Mouse (Mus musculus) spleen, adult 2 months (tissue): ENCODE results near the gene Gatad2a. TPM values are rescaled to one million over a fixed set of nuclear protein-coding genes. Genes with fewer than 3 reads are reported as not detected.

Experiments
- DNase-seq, 2 experiments: peaks; one replicate each; pipeline versions ENCODE4 v3.0.0 to v3.0.0-alpha.2; 2012 to 2021; ENCODE audit warnings: low spot score in 2 of 2, low read depth in 1 of 2
- H3K27ac ChIP-seq: fragments of 200-500 bp; 2 replicates; pipeline ENCODE4 v1.5.1; 2012; ENCODE audit warnings: low read length, inconsistent platforms; ENCODE audit not compliant: insufficient read depth
- H3K27me3 ChIP-seq: fragments of 200-500 bp; 2 replicates; pipeline ENCODE4 v1.6.1; 2012; ENCODE audit warnings: mild to moderate bottlenecking, moderate library complexity, low read length, inconsistent platforms; ENCODE audit not compliant: control insufficient read depth, insufficient read depth
- H3K36me3 ChIP-seq: fragments of 200-500 bp; 2 replicates; pipeline ENCODE4 v1.6.1; 2012; ENCODE audit warnings: mild to moderate bottlenecking, low read length, inconsistent platforms; ENCODE audit not compliant: control insufficient read depth, insufficient read depth
- H3K4me1 ChIP-seq: fragments of 200-500 bp; 2 replicates; pipeline ENCODE4 v1.6.1; 2011; ENCODE audit warnings: inconsistent platforms; ENCODE audit not compliant: control insufficient read depth, insufficient read depth, insufficient read length
- H3K4me3 ChIP-seq: fragments of 200-500 bp; 2 replicates; pipeline ENCODE4 v1.5.1; 2011; ENCODE audit warnings: mild to moderate bottlenecking, inconsistent platforms; ENCODE audit not compliant: insufficient read depth, insufficient read length; ENCODE audit errors: extremely low read depth
- CTCF ChIP-seq: fragments of 200-500 bp; IDR thresholded peaks from 2 replicates; pipeline ENCODE4 v1.5.1; 2011; ENCODE audit warnings: mild to moderate bottlenecking, inconsistent platforms; ENCODE audit not compliant: insufficient read depth, insufficient read length, insufficient replicate concordance; ENCODE audit errors: extremely low read depth
- POLR2A ChIP-seq: fragments of 200-500 bp; IDR thresholded peaks from 2 replicates; pipeline ENCODE4 v1.6.1; 2011; ENCODE audit warnings: low read depth, low read length, inconsistent platforms
- WGBS: fragments of 180-500 bp; shearing (Covaris S2); methylation state at CpG from one replicate; pipeline ENCODE4 v1.1.7; 2018; 5-methylcytosine and 5-hydroxymethylcytosine counted together
- polyA plus RNA-seq: library from polyadenylated mRNA; depleted of rRNA; stranded (reverse); fragments of >200 nt; gene quantifications from 2 replicates; pipeline ENCODE4 v1.2.3, GENCODE M21; 2012

Gatad2a gene
- polyA plus RNA-seq, 1 experiment: 45.8 TPM

GRCm38 (mm10) chr8:69923986-69924385 lies 72.2 kb downstream of the Gatad2a start:
- Histone ChIP-seq H3K36me3 (no peaks in the 10 kb centered on the region), H3K27me3 (no peaks in the 10 kb centered on the region), H3K4me3 (no peak overlapping the region), H3K4me1 (peaks cover 14% of the 10 kb centered on the region), H3K27ac (no peak overlapping the region)
- no peak for DNase-seq
- TF ChIP-seq POLR2A: no peak
- no peak for TF ChIP-seq CTCF
- WGBS: 76% methylated on average over 1 of the region's 1 CpGs

DNA sequence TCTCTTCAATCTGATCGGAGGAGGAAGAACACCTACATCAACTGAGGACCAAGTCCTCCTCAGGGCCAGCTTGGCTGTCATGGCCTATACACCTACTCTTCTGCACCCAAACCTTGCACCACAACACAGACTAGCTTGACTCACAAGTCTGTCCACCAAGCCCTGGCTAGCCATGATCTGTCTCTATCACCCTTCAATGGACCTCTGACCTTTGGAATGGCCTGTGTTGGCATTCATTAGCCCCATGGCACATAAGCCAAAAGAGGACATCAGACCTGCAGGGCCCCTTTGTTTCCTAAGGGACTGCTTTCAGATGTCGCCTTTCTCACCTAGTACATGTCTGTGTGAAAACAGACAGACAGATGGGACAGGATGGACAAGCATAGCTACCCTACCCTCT lies 75.0 kb downstream of the Gatad2a start:
- Histone ChIP-seq H3K36me3 (peaks cover 11% of the 10 kb centered on the region), H3K4me3 (no peak overlapping the region), H3K27me3 (no peaks in the 10 kb centered on the region), H3K27ac (peak overlapping the region; percentile 77; the same call in 1 of the 2 replicates), H3K4me1 (peaks cover 14% of the 10 kb centered on the region)
- DNase-seq: no peak
- WGBS: 88% methylated on average over 2 of the region's 2 CpGs
- TF ChIP-seq POLR2A: no peak
- no peak for TF ChIP-seq CTCF

- peak; percentile 86 to 97 for DNase-seq
- Histone ChIP-seq H3K4me1 (peaks cover 14% of the 10 kb centered on the region), H3K27me3 (no peaks in the 10 kb centered on the region), H3K36me3 (peaks cover 19% of the 10 kb centered on the region), H3K27ac (peak overlapping the region; percentile 77), H3K4me3 (peak overlapping the region; percentile 17; the same call in 1 of the 2 replicates)
- TF ChIP-seq CTCF: no peak
- TF ChIP-seq POLR2A: no peak
- 38% methylated on average over 11 of the region's 11 CpGs for WGBS
Measured at GRCm38 (mm10) chr8:69919876-69920662, 76.1 kb downstream of the Gatad2a start.

DNA sequence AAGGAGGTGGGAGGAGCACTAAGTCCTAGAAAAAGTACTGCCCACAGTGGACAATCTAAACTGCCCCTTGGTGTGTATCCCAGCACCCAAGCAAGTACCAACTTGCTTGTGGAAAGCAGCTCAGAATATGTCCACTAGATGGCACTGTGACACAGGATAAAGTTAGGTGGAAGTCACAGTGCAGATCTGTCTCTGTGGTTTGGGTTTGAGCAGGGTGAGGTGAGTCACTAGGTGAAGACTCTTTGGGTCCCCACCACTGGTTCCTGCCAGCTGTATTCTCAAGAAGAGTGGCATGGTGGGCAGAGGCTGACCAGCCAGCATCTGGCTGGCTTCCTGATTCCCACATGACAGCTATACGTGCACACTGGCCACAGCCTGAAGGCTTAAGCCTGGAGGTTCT lies 77.2 kb downstream of the Gatad2a start:
- peak; percentile 73 to 87 for DNase-seq
- Histone ChIP-seq H3K4me1 (peaks cover 14% of the 10 kb centered on the region), H3K27ac (peak overlapping the region; percentile 43; the same call in 1 of the 2 replicates), H3K4me3 (no peak overlapping the region), H3K36me3 (peaks cover 24% of the 10 kb centered on the region), H3K27me3 (no peaks in the 10 kb centered on the region)
- TF ChIP-seq POLR2A (no peak), CTCF (peak; percentile 73; the same call in 1 of the 2 replicates)
- WGBS: 33% methylated on average over 1 of the region's 1 CpGs

GRCm38 (mm10) chr8:69918506-69918905 lies 77.7 kb downstream of the Gatad2a start:
- Histone ChIP-seq H3K4me3 (no peak overlapping the region), H3K4me1 (peaks cover 14% of the 10 kb centered on the region), H3K27me3 (no peaks in the 10 kb centered on the region), H3K27ac (no peak overlapping the region), H3K36me3 (peaks cover 27% of the 10 kb centered on the region)
- no peak for DNase-seq
- TF ChIP-seq POLR2A (no peak), CTCF (no peak)

GRCm38 (mm10) chr8:69915748-69916147 lies 80.4 kb downstream of the Gatad2a start:
- Histone ChIP-seq H3K4me1 (peaks cover 7% of the 10 kb centered on the region), H3K27ac (no peak overlapping the region), H3K27me3 (no peaks in the 10 kb centered on the region), H3K36me3 (peaks cover 50% of the 10 kb centered on the region), H3K4me3 (no peak overlapping the region)
- 89% methylated on average over 5 of the region's 5 CpGs for WGBS
- no peak for TF ChIP-seq CTCF
- no peak for TF ChIP-seq POLR2A
- no peak for DNase-seq

- no peak for DNase-seq
- Histone ChIP-seq H3K4me3 (no peak overlapping the region), H3K27ac (no peak overlapping the region), H3K27me3 (no peaks in the 10 kb centered on the region), H3K36me3 (peaks cover 54% of the 10 kb centered on the region), H3K4me1 (peaks cover 3% of the 10 kb centered on the region; the same call in 1 of the 2 replicates)
- TF ChIP-seq POLR2A (no peak), CTCF (no peak)
- whole genome bisulfite sequencing: 86% methylated on average over 4 of the region's 4 CpGs
Measured at GRCm38 (mm10) chr8:69914526-69914925, 81.7 kb downstream of the Gatad2a start.
